Mouse (Mus musculus) cerebellum, adult 11 months (tissue): ENCODE measurements at regions not wholly inside any gene's neighbourhood (a gene's known extent, or its start where the extent isn't known, plus 50 kb on each side); places are given as distances from the start of the nearest gene placed in this dataset.

Experiments used
- DNase-seq: peaks from one replicate; pipeline ENCODE4 v3.0.0; 2022

GRCm38 (mm10) chr9:116511450-116511849 lies 336.3 kb upstream of the Tgfbr2 start:
- no peak for DNase-seq

- no peak for DNase-seq
Measured at GRCm38 (mm10) chr9:116507756-116508155, 332.6 kb upstream of the Tgfbr2 start.

DNA sequence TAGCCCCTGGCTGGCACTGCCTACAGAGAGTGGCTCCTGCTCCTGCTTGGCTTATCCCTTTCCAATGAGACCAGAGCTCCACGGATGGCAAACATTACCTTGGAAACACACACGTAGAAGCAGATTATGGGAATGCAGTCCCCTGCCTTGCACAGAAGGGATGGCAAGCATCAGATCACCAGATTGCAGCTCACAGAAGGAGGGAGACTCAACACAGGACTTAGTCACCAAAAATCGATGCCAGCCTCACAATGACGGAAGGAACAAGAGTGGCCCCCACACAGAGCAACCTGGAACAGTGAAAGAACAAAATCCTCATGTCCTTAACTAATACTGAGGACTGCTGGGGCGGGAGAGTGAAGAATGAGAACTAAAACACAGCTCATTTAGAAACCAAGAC lies 327.7 kb upstream of the Tgfbr2 start:
- DNase-seq, result no peak

DNA sequence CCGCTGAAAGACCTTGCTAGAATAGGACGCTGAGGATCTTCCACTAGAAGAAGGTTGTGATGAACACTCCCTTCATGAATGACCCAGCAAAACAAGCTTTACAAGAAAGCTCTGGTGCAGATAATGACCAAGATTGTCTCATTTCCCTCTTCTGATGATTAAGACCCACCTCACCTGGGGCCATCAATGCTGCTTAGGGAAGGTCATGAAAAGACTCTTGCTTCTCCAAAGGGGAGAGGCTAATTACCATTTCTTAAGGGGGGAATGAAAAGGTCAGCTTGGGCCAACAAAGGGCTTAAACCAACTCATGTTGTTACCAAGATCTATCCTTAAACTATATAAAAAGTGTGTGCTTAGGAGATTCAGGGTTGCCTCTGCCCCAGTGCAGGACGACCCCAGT lies 325.8 kb upstream of the Tgfbr2 start:
- no peak for DNase-seq

DNA sequence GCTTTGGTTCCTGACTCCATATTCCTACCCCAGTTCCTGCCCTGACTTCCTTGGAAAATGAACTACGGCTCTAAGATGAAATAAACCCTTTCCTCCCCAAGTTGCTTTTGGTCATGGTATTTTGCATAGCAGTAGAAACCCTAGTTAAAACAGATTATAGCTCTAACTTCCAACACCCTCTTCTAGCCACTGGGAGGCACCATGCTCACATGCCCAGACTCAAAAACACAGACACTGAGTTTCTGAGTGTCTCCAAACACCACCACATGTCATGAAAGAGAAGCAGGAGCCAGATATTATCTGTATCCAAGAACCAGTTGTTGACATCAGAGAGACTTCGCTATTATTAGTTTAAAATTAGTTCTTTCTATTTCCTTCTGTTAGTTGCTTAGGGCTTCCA lies 316.1 kb upstream of the Tgfbr2 start:
- DNase-seq, result no peak

- no peak for DNase-seq
Measured at GRCm38 (mm10) chr9:116489787-116490186, 314.6 kb upstream of the Tgfbr2 start.

DNA sequence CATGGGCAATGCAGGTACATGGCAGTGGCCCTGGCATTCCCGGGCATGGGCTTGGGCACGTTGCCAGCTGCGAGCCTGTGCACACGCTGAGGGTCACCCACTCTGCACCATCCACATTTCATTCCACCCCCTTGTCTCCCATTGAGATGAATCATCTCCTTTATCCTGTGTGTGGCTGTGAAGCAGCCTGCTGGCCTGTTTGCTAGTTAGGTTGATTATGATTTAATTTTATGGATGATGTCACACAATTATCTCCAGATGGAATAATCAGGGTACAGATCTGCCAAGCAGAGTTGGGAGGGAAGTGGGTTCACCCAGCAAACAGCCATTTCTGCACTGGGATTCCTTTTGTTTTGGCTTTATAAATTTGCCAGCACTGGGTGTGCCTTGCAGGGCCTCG lies 314.1 kb upstream of the Tgfbr2 start:
- no peak for DNase-seq

DNA sequence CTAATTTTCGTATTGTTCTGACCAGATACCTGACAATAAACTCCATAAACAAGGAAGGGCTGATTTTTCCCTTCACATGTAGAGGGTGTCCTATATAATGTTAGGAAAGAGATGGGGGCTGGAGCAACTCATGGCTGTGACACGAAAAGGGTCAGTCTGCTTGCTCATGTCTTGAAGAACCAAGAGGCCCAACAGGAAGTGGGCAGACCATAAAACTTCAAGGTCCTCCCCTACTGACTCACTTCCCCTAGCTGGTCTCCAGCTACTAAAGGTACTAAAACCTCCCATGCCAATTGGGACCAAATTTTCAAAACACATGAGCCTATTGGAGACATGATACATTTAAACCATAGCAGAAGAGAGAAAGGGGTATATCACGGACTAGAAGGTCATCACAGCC lies 302.1 kb upstream of the Tgfbr2 start:
- DNase-seq, result no peak

GRCm38 (mm10) chr9:116475206-116475955 lies 300.2 kb upstream of the Tgfbr2 start:
- no peak for DNase-seq

GRCm38 (mm10) chr9:116472855-116473254 lies 297.7 kb upstream of the Tgfbr2 start:
- DNase-seq, result no peak

DNA sequence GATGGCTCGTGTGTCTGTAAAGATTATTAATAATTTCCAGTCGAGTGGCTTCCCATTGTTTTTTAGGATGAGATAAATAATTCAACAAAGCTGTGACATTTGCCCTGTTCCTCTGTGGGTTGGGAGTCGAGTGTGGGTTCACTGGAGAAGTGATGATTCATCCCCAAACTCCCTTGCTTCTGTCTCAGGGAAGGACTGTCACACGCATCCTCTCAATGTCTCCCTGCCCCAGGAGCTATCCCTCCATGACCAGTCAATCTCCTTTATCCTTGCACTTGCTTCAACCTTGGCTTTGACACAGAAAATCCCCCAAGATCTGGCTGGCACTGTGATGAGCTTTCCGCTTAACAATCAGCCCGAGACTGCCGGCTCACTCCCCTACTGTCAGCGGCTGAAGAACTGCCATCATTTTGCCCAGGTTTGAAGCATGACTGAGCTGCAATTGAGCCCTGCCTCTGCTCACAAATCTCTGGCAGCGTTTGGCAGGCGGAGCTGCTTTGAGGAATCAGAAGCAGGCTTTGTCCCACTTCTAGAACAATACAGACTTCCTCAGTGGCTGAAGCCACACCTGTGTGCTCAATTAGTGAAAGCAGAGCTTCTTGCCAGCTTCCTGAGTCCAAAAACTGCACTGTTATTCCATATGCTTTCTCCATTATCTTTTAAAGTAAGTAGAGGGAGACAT lies 293.6 kb upstream of the Tgfbr2 start:
- DNase-seq, result no peak

- no peak for DNase-seq
Measured at GRCm38 (mm10) chr9:116466336-116466735, 291.2 kb upstream of the Tgfbr2 start.

DNA sequence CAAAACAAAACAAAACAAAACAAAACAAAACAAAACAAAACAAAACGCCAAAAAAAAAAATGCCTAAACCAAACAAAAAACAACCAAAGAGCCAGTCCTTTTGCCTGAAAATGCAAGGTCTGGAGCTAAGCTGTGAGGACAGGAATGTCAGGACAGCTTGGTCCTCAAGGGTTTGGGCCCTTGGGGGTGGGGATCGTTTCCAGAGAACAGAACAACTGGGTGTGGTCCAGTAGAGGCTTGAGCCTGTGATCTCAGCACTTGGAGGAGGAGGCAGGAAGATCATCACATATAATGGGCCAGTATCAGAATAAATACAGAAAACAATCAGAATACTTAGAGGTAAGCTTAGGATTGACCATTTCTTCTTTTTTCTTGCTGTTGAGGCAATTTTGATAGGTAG lies 289.5 kb upstream of the Tgfbr2 start:
- no peak for DNase-seq

DNA sequence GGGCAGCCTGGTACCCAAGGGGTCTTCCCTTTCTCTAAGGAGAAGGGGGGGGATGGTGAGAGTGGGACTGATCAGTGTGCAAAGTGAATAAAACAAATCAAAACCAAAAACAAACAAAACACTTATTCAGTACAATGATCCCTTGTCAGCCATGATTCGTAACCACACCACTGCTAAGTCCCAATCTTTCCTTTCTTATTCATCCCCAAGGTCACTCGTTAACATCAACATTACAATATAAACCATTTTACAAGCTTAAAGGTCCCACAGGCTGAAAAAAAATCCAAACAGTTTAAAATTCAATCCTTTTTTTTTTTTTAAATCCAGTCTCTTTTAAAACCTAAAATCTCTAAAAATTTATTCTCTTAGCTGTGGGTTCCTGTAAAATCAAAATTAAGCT lies 287.1 kb upstream of the Tgfbr2 start:
- no peak for DNase-seq

DNA sequence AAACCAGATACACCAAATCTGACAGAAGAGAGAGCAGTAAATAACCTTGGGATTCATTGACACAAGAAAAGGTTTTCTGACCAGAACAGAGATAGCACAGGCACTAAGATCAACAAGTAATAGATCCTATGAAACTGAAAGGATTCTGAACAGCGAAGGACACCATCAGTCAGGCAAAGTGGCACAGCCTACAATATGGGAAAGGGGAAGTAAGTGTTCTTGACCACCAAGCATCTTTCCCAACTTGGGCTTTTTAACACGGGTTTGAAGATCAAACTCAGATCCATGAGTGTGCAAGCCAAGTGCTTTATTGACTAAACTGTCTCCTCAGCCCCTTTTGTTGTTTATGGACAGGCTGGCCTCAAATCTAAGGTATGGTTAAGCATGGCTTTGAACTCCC lies 284.9 kb upstream of the Tgfbr2 start:
- DNase-seq, result no peak

DNA sequence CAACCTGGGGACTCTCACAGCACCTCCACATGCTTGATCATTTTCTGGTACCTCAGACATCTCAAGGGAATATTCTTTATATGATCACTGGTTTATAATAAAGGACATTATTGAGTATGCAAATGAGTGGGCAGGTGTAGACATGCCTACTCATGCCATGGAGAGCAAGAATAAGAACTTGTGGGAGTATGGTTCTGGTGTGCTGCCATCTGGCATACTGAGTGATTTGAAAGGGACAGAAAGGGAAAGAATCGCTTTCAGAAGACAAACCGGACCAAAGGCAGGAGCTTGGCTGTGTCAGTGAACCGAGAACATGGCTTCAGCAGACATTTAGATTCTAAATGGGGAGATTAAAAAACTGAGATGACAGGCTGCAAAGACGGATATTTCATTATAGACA lies 276.9 kb upstream of the Tgfbr2 start:
- no peak for DNase-seq

- no peak for DNase-seq
Measured at GRCm38 (mm10) chr9:116450829-116451228, 275.7 kb upstream of the Tgfbr2 start.

- no peak for DNase-seq
Measured at GRCm38 (mm10) chr9:116447734-116448133, 272.6 kb upstream of the Tgfbr2 start.

- no peak for DNase-seq
Measured at GRCm38 (mm10) chr9:116438580-116438979, 263.4 kb upstream of the Tgfbr2 start.

GRCm38 (mm10) chr9:116434414-116434813 lies 259.3 kb upstream of the Tgfbr2 start:
- DNase-seq, result no peak

- DNase-seq, result no peak
Measured at GRCm38 (mm10) chr9:116429061-116429460, 253.9 kb upstream of the Tgfbr2 start.

DNA sequence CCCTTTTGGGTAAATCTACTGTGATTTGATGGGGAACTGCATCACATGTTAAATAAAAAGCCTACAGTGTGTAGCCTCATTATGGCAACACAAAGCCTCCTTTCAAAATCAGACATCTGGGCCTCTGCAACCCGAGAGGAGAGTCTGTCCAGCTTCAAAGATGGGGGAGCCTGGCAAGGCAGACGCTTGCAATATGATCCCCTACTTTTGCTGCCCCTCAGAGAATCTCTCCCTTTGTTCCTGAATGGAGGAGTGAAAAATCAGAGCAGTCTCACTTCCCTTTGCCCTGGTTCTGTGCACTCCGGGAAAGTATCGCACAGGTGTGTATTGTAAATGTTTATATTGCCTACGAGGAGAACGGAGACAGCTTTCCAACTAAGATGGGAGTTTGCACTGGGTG lies 253.3 kb upstream of the Tgfbr2 start:
- no peak for DNase-seq

DNA sequence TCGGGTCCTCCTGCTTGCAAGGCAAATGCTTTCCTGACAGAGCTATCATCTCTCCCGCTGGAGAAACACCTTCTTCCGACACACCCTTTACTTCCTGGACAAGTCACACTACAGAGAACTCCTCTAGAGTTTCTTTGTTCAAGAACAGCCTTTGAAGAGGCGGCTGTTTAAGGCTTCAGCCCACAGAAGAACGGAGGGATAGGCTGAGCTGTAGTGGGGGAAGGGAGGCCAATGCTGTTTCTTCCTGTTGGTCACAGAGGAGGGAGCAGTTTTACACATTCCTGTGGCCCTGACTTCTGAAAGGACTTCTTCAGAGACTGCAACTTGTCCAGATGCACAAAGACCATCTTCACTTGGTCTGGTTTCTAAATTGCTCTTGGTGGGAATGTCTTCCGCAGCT lies 252.1 kb upstream of the Tgfbr2 start:
- no peak for DNase-seq

DNA sequence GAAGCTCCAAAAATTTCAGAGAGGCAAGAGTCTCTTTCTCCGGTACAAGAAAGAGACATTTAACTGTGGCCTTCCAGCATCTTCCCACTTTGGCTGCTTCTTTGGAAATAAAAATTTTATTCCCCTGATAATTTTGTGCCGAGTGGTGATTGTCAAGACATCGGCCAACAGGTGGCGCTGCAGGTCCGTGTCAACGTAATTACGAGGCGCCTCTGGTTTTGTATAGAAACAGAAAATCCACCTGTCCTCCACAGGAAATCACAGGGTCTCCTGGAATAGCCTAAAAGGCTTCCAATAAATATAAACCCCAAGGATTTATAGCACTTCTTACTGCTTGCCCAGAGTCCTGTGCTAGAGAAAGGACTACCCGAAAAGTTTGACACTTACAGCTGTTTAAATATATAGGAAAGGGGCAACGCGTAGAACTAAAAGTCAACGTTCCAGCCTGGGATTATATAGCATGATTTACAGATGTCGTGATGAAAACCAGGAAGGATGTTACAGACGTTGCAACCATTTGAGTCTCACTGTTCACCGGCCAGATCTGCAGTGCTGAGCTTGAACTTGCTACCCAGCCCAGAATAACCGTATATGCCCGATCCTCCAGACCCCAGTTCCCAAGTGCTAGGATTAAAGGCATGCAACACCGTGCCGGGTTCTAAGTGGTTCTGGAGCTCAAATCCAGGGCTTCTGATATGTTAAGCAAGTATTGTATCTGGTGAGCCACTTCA lies 251.3 kb upstream of the Tgfbr2 start:
- DNase-seq, result peak; percentile 23
